Mouse (Mus musculus): ENCODE measurements at regions not wholly inside any gene's neighbourhood (a gene's known extent, or its start where the extent isn't known, plus 50 kb on each side); places are given as distances from the start of the nearest gene placed in this dataset.

- DNase-seq, result no peak
Measured at GRCm38 (mm10) chr2:79188511-79189193, 66.6 kb upstream of the Itga4 start.

GRCm38 (mm10) chr2:79193851-79194250, 61.4 kb upstream of the Itga4 start:
- DNase-seq, result no peak

GRCm38 (mm10) chr2:79201677-79202076, 53.5 kb upstream of the Itga4 start:
- no peak for DNase-seq
